Mouse (Mus musculus) stomach, embryonic 15.5 days (tissue): ENCODE data around the gene Pusl1. TPM values are rescaled to one million over a fixed set of nuclear protein-coding genes. Genes with fewer than 3 reads are reported as not detected.
A peak's percentile ranks its signal among the peaks of the same experiment; 100 is the strongest.

Experiments
- ATAC-seq: fragments of 200-750 bp; cut with Nextera tagmentation; 2 replicates; pipeline ENCODE4 v1.8.0; 2017; ENCODE audit warnings: low read depth, moderate number of reproducible peaks, moderate TSS enrichment; ENCODE audit not compliant: insufficient read depth, low FRiP score
- H3K27ac ChIP-seq: fragments of 300-500 bp; sonication (generic); 2 replicates; pipeline ENCODE4 v1.5.1; 2015; ENCODE audit warnings: mild to moderate bottlenecking, inconsistent platforms
- H3K27me3 ChIP-seq: fragments of 300-500 bp; sonication (generic); replicated peaks from 2 replicates; pipeline ENCODE4 v1.6.1; 2015; ENCODE audit warnings: inconsistent platforms
- H3K36me3 ChIP-seq: fragments of 300-500 bp; sonication (generic); 2 replicates; pipeline ENCODE4 v1.6.1; 2015; ENCODE audit warnings: inconsistent platforms
- H3K4me1 ChIP-seq: fragments of 300-500 bp; sonication (generic); 2 replicates; pipeline ENCODE4 v1.6.1; 2015; ENCODE audit warnings: inconsistent platforms
- H3K4me2 ChIP-seq: fragments of 300-500 bp; sonication (generic); 2 replicates; pipeline ENCODE4 v1.6.1; 2015; ENCODE audit warnings: mild to moderate bottlenecking, inconsistent platforms
- H3K4me3 ChIP-seq: fragments of 300-500 bp; sonication (generic); replicated peaks from 2 replicates; pipeline ENCODE4 v1.5.1; 2015; ENCODE audit warnings: inconsistent platforms
- H3K9ac ChIP-seq: fragments of 300-500 bp; sonication (generic); 2 replicates; pipeline ENCODE4 v1.6.1; 2015; ENCODE audit warnings: inconsistent platforms
- H3K9me3 ChIP-seq: fragments of 300-500 bp; sonication (generic); 2 replicates; pipeline ENCODE4 v1.6.1; 2016; ENCODE audit warnings: inconsistent platforms
- WGBS: fragments of 180-500 bp; shearing (Covaris S2); methylation state at CpG from one replicate; pipeline ENCODE4 v1.1.7; 2015; 5-methylcytosine and 5-hydroxymethylcytosine counted together
- polyA plus RNA-seq: library from polyadenylated mRNA; unstranded; fragments of >200 nt; fragmentation: Nextera tagmentation; extraction: Ambion mirVana; gene quantifications from 2 replicates; pipeline ENCODE4 v1.2.1, GENCODE M21; 2015

Gene Pusl1
- 51.2 and 51.9 TPM in 2 replicates for polyA plus RNA-seq

DNA sequence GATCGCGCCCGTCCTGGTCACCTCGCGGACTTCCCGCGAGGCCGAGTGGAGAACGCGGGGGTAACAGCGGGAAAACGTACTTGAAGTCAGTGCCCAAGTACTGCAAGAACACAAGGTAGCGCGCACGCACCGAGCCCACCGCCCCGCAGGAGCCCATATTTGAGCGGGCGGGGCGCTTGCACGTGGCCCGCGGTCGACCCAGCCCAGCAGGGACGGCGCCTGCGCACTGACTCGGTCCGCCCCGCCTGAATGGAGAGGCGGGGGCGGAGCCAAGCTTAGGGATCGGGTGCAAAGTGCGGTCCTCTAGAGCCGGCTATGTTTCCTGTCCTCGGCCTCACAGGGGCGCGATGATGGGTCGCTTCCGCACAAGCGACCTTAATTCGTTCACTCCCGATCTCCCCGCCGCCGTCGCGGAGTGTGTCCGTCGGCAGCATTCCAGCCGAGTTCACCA is at the start of gene Pusl1, which contains the start of gene Acap3:
Gene Pusl1, minus strand, starts transcription at position 231 of the 451 bp plus-strand sequence.
Gene Acap3, plus strand, starts transcription at position 272 of the 451 bp plus-strand sequence.
- Histone ChIP-seq H3K4me2 (peak within 1 kb of the TSS; percentile 96), H3K9ac (peak within 1 kb of the TSS; percentile 97), H3K4me1 (peaks cover 39% of the 10 kb centered on the region), H3K4me3 (peak within 1 kb of the TSS; percentile 97), H3K27me3 (no peaks in the 10 kb centered on the region), H3K27ac (peak within 1 kb of the TSS; percentile 99), H3K36me3 (peaks cover 25% of the 10 kb centered on the region), H3K9me3 (no peaks in the 10 kb centered on the region)
- ATAC-seq = peak; percentile 81
- WGBS = under 1% methylated on average over 52 of the region's 52 CpGs

DNA sequence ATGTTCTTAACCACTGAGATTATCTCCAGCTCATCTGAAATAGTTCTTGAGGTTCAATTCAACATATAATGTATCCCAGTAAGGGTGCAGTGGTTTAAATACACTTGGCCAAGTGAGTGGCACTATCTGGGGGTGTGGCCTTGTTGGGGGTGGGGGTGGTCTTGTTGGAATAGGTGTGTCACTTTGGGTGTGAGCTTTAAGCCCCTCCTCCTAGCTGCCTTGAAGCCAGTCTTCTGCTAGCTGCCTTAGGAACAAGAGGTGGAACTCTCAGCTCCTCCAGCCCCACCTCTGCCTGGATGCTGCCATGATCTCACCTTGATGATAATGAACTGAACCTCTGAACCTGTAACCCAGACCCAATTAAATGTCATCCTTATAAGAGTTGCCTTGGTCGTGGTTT is 40.5 kb upstream of the Pusl1 start:
- H3K36me3 ChIP-seq = no peaks in the 10 kb centered on the region
- no peaks in the 10 kb centered on the region for H3K27me3 ChIP-seq
- H3K4me2 ChIP-seq = no peak overlapping the region
- H3K4me3 ChIP-seq = no peak overlapping the region
- 58% methylated on average over 1 of the region's 1 CpGs for WGBS
- no peak overlapping the region for H3K27ac ChIP-seq
- no peaks in the 10 kb centered on the region for H3K9me3 ChIP-seq
- ATAC-seq = no peak
- no peak overlapping the region for H3K9ac ChIP-seq
- no peaks in the 10 kb centered on the region for H3K4me1 ChIP-seq

DNA sequence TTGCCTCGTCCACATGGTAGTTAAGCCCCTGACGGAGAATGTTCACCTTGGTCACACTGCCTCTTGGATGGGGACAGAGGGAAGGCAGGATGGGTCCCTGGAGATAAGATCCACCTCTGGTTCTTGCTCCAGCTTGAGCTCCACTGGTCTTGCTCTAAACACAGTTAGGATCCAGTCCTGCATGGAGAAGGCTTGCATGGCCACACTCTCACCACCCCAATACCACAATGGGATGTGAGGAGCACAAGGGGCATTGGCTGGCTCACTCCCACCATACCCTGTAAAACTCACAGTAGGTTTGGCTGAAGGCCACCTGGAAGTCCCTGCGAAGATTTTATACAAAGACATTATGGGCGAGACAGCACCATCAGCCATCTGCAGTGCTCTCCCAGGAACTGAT is 17.2 kb upstream of the Pusl1 start:
- no peak overlapping the region for H3K4me2 ChIP-seq
- no peak overlapping the region for H3K4me3 ChIP-seq
- H3K9me3 ChIP-seq = no peaks in the 10 kb centered on the region
- no peak overlapping the region for H3K9ac ChIP-seq
- 80% methylated on average over 4 of the region's 4 CpGs for WGBS
- peaks cover 8% of the 10 kb centered on the region for H3K36me3 ChIP-seq
- no peak for ATAC-seq
- no peaks in the 10 kb centered on the region for H3K4me1 ChIP-seq
- H3K27ac ChIP-seq = no peak overlapping the region
- no peaks in the 10 kb centered on the region for H3K27me3 ChIP-seq

DNA sequence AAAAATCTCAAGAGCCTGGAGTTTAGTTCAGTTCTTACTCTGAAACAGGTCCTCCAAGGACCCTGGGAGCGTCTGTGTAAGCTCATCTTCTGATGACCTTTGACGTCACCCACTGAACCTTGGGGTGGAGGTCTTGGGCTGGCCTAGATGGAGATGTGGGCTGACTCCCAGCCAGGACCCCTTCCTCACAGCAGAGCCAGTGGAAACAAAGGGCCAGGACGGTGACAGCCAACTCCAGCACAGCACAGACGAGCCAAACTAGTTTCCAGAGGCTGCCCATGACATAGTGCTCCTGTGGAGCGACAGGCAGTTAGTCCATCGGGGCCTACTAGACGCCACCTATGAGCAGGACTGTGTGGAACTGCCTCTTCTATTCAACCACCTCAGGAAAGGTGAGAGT is 16.7 kb upstream of the Pusl1 start:
- 69% methylated on average over 7 of the region's 7 CpGs for WGBS
- no peaks in the 10 kb centered on the region for H3K9me3 ChIP-seq
- no peak for ATAC-seq
- no peak overlapping the region for H3K4me3 ChIP-seq
- H3K4me1 ChIP-seq = no peaks in the 10 kb centered on the region
- H3K27ac ChIP-seq = no peak overlapping the region
- no peak overlapping the region for H3K9ac ChIP-seq
- peaks cover 13% of the 10 kb centered on the region for H3K36me3 ChIP-seq
- H3K4me2 ChIP-seq = no peak overlapping the region
- no peaks in the 10 kb centered on the region for H3K27me3 ChIP-seq

- H3K27ac ChIP-seq = no peak overlapping the region
- ATAC-seq = no peak
- no peak overlapping the region for H3K9ac ChIP-seq
- H3K4me3 ChIP-seq = no peak overlapping the region
- peaks cover 25% of the 10 kb centered on the region for H3K36me3 ChIP-seq
- WGBS = 79% methylated on average over 11 of the region's 11 CpGs
- H3K4me2 ChIP-seq = no peak overlapping the region
- H3K4me1 ChIP-seq = no peaks in the 10 kb centered on the region
- no peaks in the 10 kb centered on the region for H3K9me3 ChIP-seq
- H3K27me3 ChIP-seq = no peaks in the 10 kb centered on the region
These were observed 15.4 kb upstream of the Pusl1 start for GRCm38 (mm10) chr4:155907003-155907402.

GRCm38 (mm10) chr4:155906125-155906524 is 14.5 kb upstream of the Pusl1 start:
- H3K4me3 ChIP-seq = no peak overlapping the region
- H3K36me3 ChIP-seq = peaks cover 31% of the 10 kb centered on the region
- no peak overlapping the region for H3K27ac ChIP-seq
- H3K4me1 ChIP-seq = no peaks in the 10 kb centered on the region
- H3K27me3 ChIP-seq = no peaks in the 10 kb centered on the region
- H3K9me3 ChIP-seq = no peaks in the 10 kb centered on the region
- no peak overlapping the region for H3K9ac ChIP-seq
- WGBS = 85% methylated on average over 9 of the region's 9 CpGs
- no peak for ATAC-seq
- no peak overlapping the region for H3K4me2 ChIP-seq

DNA sequence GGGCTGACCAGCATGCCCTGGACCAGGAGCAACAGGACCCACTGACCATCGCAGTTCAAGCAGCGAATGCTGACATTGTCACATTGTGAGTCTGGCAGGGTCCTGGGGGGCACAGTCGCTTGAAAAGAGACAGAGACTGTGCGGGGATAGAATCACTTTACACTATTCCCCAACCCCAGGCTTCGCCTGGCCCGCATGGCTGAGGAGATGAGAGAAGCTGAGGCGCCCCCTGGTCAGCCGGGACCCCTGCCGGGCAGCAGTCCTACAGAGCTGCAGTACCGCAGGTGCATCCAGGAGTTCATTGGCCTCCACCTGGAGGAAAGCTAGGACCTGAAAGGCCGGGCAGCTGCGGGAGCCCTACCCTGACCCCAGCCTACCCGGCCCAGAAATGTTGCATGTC is 14.1 kb upstream of the Pusl1 start:
- no peak overlapping the region for H3K27ac ChIP-seq
- H3K9ac ChIP-seq = no peak overlapping the region
- H3K36me3 ChIP-seq = peaks cover 31% of the 10 kb centered on the region
- H3K27me3 ChIP-seq = no peaks in the 10 kb centered on the region
- 85% methylated on average over 13 of the region's 13 CpGs for WGBS
- no peak for ATAC-seq
- H3K4me1 ChIP-seq = no peaks in the 10 kb centered on the region
- H3K9me3 ChIP-seq = no peaks in the 10 kb centered on the region
- no peak overlapping the region for H3K4me2 ChIP-seq
- H3K4me3 ChIP-seq = no peak overlapping the region

DNA sequence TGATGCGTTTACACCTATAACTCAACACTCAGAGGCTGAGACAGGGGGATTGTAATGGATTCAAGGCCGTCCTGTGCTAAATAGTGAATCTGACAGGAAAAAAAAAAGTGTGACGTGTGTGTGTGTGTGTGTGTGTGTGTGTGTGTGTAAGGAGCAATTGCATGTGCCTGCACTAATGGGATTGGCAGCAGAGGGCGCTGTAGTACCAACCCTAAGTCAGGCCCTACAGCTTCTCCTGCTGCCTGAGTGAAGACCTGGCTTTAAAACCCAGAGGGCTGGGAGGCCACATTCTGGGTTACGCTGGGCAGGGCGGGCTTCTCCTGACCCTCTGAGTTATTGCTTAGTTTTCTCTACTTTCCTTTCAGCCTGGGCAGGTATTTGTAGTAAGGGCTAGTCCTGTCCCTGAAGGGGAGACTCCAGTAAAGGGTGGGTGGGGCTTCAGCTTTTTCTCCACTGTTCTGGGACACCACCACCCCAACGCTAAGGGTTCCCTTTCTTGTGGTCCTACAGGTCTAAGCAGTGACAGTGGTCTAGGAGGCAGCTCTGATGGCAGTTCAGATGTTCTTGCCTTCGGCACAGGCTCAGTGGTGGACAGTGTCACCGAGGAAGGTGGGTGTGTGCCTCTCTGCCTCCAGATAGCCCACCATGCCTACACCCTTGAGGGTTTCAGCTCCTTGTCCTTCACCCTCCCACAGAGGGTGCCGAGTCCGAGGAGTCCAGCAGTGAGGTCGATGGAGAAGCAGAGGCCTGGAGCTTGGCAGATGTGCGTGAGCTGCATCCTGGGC is 12.9 kb upstream of the Pusl1 start:
- no peaks in the 10 kb centered on the region for H3K4me1 ChIP-seq
- no peak overlapping the region for H3K4me2 ChIP-seq
- H3K36me3 ChIP-seq = peaks cover 40% of the 10 kb centered on the region
- H3K27ac ChIP-seq = no peak overlapping the region
- H3K9me3 ChIP-seq = no peaks in the 10 kb centered on the region
- no peaks in the 10 kb centered on the region for H3K27me3 ChIP-seq
- WGBS = 88% methylated on average over 13 of the region's 13 CpGs
- no peak overlapping the region for H3K9ac ChIP-seq
- ATAC-seq = no peak
- no peak overlapping the region for H3K4me3 ChIP-seq

DNA sequence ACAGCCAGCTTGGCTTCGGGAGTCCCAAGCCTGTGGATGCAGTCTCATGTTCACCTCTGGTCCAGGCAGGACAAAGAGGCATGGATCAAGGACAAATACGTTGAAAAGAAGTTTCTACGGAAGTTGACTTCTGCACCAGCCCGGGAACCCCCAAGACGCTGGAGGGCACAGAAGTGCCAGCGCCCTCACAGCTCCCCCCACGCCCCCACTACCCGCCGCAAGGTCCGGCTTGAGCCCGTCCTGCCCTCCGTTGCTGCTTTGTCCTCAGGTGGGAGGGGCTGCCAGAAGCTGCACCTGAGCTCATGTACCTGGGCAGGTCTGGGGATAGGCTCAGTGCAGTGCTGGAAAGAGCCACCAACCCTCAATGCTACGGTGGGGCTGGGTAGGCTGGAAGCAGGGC is 11.7 kb upstream of the Pusl1 start:
- Histone ChIP-seq H3K36me3 (peaks cover 40% of the 10 kb centered on the region), H3K4me1 (no peaks in the 10 kb centered on the region), H3K9ac (no peak overlapping the region), H3K27me3 (no peaks in the 10 kb centered on the region), H3K27ac (no peak overlapping the region), H3K4me2 (no peak overlapping the region), H3K4me3 (no peak overlapping the region), H3K9me3 (no peaks in the 10 kb centered on the region)
- no peak for ATAC-seq
- 91% methylated on average over 13 of the region's 13 CpGs for WGBS

DNA sequence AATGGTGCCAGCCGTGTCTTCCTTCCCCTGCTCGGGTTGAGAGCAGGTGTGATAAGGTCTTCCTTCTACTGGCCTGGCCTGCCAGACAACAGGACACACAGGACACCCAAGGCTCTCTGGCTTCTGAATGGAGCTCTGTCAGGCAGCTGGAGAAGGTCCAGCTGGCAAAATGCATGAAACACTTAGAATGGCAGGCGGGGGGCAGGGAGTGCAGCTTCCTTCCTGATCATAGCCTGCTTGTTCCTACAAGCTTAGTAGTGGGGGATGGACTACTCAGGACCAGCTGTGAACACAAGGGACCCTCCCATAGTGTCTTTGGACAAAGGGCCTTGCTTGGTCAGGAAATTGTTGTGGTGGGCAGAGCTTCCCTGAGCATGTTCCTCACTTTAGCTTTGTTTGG is 9.6 kb upstream of the Pusl1 start:
- 59% methylated on average over 3 of the region's 3 CpGs for WGBS
- Histone ChIP-seq H3K36me3 (peaks cover 47% of the 10 kb centered on the region), H3K4me1 (no peaks in the 10 kb centered on the region), H3K27me3 (no peaks in the 10 kb centered on the region), H3K9ac (no peak overlapping the region), H3K4me3 (no peak overlapping the region), H3K4me2 (no peak overlapping the region), H3K9me3 (no peaks in the 10 kb centered on the region), H3K27ac (no peak overlapping the region)
- ATAC-seq = no peak

- H3K9me3 ChIP-seq = no peaks in the 10 kb centered on the region
- no peaks in the 10 kb centered on the region for H3K27me3 ChIP-seq
- H3K36me3 ChIP-seq = peaks cover 44% of the 10 kb centered on the region
- no peak overlapping the region for H3K4me3 ChIP-seq
- no peak overlapping the region for H3K27ac ChIP-seq
- no peak overlapping the region for H3K9ac ChIP-seq
- H3K4me2 ChIP-seq = no peak overlapping the region
- H3K4me1 ChIP-seq = peaks cover 8% of the 10 kb centered on the region
- no peak for ATAC-seq
- 93% methylated on average over 7 of the region's 7 CpGs for WGBS
These were observed 7.8 kb upstream of the Pusl1 start for GRCm38 (mm10) chr4:155899355-155899754.

DNA sequence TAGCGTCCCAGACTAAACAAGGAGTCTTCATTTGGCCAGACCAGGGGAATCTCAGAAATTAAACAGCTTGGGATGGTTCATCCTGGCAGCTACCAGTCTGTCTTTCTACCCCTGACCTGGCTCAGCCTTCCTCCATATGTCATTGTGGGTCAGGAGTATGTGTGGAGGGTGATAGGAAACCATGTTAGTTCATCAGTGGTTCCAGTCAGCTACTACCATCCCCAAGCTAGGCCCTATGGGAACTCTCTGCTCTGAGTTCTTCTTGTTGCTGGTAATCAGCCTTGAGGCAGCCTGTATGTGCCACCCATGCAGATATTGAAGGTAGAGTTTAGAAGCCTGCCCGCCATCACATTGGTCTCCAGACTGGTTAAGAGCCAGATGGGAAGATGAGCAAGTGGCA is 6.7 kb upstream of the Pusl1 start:
- no peaks in the 10 kb centered on the region for H3K9me3 ChIP-seq
- H3K27ac ChIP-seq = no peak overlapping the region
- H3K4me3 ChIP-seq = no peak overlapping the region
- no peak overlapping the region for H3K4me2 ChIP-seq
- H3K27me3 ChIP-seq = no peaks in the 10 kb centered on the region
- 91% methylated on average over 2 of the region's 2 CpGs for WGBS
- no peak for ATAC-seq
- no peak overlapping the region for H3K9ac ChIP-seq
- peaks cover 35% of the 10 kb centered on the region for H3K36me3 ChIP-seq
- H3K4me1 ChIP-seq = peaks cover 19% of the 10 kb centered on the region
